Mouse (Mus musculus) forebrain, postnatal 0 days (tissue): Measurements from ENCODE around the gene Wasl. TPM values are rescaled to one million over a fixed set of nuclear protein-coding genes. Genes with fewer than 3 reads are reported as not detected.

Experiments
- ATAC-seq: fragments of 200-750 bp; cut with Nextera tagmentation; 2 replicates; pipeline ENCODE4 v1.8.0; 2017; ENCODE audit warnings: mild to moderate bottlenecking, moderate library complexity
- DNase-seq: peaks from one replicate; pipeline ENCODE4 v3.0.0-alpha.2; 2015
- H3K27ac ChIP-seq: fragments of 300-500 bp; sonication (generic); 2 replicates; pipeline ENCODE4 v1.5.1; 2014; ENCODE audit warnings: low read depth, mild to moderate bottlenecking, antibody characterized with exemption, low read length, moderate library complexity, mixed read lengths
- H3K27me3 ChIP-seq: fragments of 300-500 bp; sonication (generic); 2 replicates; pipeline ENCODE4 v1.6.1; 2014; ENCODE audit warnings: mild to moderate bottlenecking, low read length, mixed read lengths; ENCODE audit not compliant: insufficient read depth
- H3K36me3 ChIP-seq: fragments of 300-500 bp; sonication (generic); 2 replicates; pipeline ENCODE4 v1.6.1; 2014; ENCODE audit warnings: mild to moderate bottlenecking, moderate library complexity; ENCODE audit not compliant: insufficient read depth
- H3K4me1 ChIP-seq: fragments of 300-500 bp; sonication (generic); 2 replicates; pipeline ENCODE4 v1.6.1; 2014; ENCODE audit warnings: antibody characterized with exemption; ENCODE audit not compliant: insufficient read depth
- H3K4me2 ChIP-seq: fragments of 300-500 bp; sonication (generic); 2 replicates; pipeline ENCODE4 v1.6.1; 2014; ENCODE audit warnings: low read depth, mild to moderate bottlenecking, moderate library complexity
- H3K4me3 ChIP-seq: fragments of 300-500 bp; sonication (generic); 2 replicates; pipeline ENCODE4 v1.5.1; 2014; ENCODE audit warnings: low read depth, low read length, mixed read lengths
- H3K9ac ChIP-seq: fragments of 300-500 bp; sonication (generic); 2 replicates; pipeline ENCODE4 v1.6.1; 2014; ENCODE audit warnings: mild to moderate bottlenecking
- H3K9me3 ChIP-seq: fragments of 300-500 bp; sonication (generic); 2 replicates; pipeline ENCODE4 v1.6.1; 2016; ENCODE audit warnings: low read length
- CTCF ChIP-seq: sonication (generic); IDR thresholded peaks from 2 replicates; pipeline ENCODE4 v1.5.1; 2016; ENCODE audit warnings: antibody characterized with exemption, control low read depth, low read depth
- WGBS: fragments of 180-500 bp; shearing (Covaris S2); extraction: QIAGEN DNeasy Blood & Tissue Kit; methylation state at CpG from one replicate; pipeline ENCODE4 v1.1.7; 2014; 5-methylcytosine and 5-hydroxymethylcytosine counted together
- polyA plus RNA-seq: library from polyadenylated mRNA; unstranded; fragments of >200 nt; fragmentation: Nextera tagmentation; extraction: Ambion mirVana; gene quantifications from 2 replicates; pipeline ENCODE4 v1.2.1, GENCODE M21; 2015
- total RNA-seq: library from RNA; depleted of rRNA; stranded (reverse); fragments of >200 nt; gene quantifications from 2 replicates; pipeline ENCODE4 v1.2.3, GENCODE M21; 2014

Wasl gene
- total and polyA plus RNA-seq, 2 experiments from 2014 or later, result 26.2 to 59.5 TPM

DNA sequence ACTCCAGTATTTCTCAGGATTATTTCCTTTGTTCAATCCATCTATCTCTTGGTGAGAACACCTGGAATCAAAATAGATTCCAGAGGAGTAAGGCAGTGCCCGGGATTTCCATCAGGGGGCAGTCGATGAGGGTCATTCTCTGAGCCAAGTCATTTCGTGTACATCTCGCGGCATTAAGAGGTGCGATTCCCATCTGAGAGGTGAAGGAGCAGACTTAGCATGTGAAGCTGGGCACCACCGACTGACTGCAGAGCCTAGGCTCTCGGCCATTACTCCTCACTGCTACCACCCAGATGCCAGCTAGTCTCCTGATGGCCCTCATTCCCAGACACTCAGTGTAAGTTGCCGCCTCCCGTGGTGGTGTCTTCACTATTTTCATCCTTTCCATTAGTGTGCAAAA is 58.3 kb downstream of the Wasl start:
- H3K36me3 ChIP-seq, result no peaks in the 10 kb centered on the region
- no peak for TF ChIP-seq CTCF
- 86% methylated on average over 10 of the region's 10 CpGs for WGBS
- H3K9ac ChIP-seq, result no peak overlapping the region
- no peak overlapping the region for H3K27ac ChIP-seq
- H3K4me3 ChIP-seq, result no peak overlapping the region
- H3K4me2 ChIP-seq, result no peak overlapping the region
- H3K27me3 ChIP-seq, result no peaks in the 10 kb centered on the region
- H3K4me1 ChIP-seq, result no peaks in the 10 kb centered on the region
- ATAC-seq, result no peak
- no peak for DNase-seq
- no peaks in the 10 kb centered on the region for H3K9me3 ChIP-seq

DNA sequence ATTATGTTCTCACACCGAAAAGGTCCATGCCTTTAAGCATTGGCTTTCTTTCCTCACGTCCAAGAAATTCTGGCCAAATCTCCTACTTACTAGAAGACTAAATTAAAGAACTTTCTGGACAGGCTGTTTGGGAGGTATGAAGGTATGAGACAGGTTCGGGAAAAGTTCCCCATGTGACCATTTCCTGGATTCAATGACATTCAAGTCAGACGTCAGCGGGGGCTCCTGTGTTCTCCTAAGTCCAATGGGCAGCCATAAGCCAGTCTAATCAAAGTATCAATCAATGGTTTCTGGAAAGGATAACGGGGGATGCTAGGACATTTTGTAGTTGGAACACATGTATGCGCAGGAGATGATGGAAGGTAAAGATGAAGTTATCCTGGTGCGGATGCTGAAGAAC is 59.2 kb downstream of the Wasl start:
- Histone ChIP-seq H3K27ac (no peak overlapping the region), H3K27me3 (no peaks in the 10 kb centered on the region), H3K9ac (no peak overlapping the region), H3K4me1 (no peaks in the 10 kb centered on the region), H3K36me3 (no peaks in the 10 kb centered on the region), H3K9me3 (no peaks in the 10 kb centered on the region), H3K4me3 (no peak overlapping the region), H3K4me2 (no peak overlapping the region)
- DNase-seq (no peak), ATAC-seq (no peak)
- 95% methylated on average over 8 of the region's 8 CpGs for WGBS
- TF ChIP-seq CTCF, result no peak

DNA sequence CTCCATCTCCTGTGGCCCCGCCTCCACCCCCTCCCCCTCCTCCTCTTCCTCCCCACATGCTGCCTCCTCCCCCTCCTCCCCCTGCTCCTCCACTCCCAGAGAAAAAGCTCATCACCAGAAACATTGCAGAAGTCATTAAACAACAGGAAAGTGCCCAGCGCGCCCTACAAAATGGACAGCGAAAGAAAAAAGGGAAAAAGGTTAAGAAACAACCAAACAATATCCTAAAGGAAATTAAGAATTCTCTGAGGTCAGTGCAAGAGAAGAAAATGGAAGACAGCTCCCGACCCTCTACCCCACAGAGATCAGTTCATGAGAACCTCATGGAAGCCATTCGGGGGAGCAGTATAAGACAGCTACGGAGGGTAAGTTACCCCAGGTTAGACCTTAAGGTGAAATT is 60.5 kb downstream of the Wasl start:
- H3K4me3 ChIP-seq, result no peak overlapping the region

DNA sequence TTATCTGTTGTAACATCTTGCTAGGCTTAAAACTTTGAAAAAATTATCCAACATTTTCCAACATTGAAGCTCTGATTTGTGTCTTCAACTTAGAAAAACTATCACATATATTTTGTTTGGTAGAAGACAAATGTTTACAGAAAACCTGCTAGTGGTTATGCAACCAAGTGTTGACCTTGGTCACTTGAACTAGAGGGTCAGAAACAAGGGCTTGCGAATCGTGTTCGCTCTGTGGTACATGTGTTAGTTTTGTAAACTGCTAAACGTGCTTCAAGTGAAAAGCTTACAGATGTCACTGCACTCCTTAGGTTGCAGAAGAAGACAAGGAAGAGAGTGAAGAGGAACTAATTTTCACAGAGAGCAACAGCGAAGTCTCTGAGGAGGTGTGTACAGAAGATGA is 61.8 kb downstream of the Wasl start:
- Histone ChIP-seq H3K9ac (no peak overlapping the region), H3K4me3 (no peak overlapping the region), H3K9me3 (no peaks in the 10 kb centered on the region), H3K4me2 (no peak overlapping the region), H3K27me3 (no peaks in the 10 kb centered on the region), H3K4me1 (no peaks in the 10 kb centered on the region), H3K27ac (no peak overlapping the region), H3K36me3 (no peaks in the 10 kb centered on the region)
- ATAC-seq, result no peak
- WGBS, result 93% methylated on average over 5 of the region's 5 CpGs
- TF ChIP-seq CTCF, result no peak
- DNase-seq, result no peak

More for the DNA sequence above, 60.5 kb downstream of the Wasl start:
- Histone ChIP-seq H3K27ac (no peak overlapping the region), H3K36me3 (no peaks in the 10 kb centered on the region), H3K27me3 (no peaks in the 10 kb centered on the region), H3K4me1 (no peaks in the 10 kb centered on the region), H3K9ac (no peak overlapping the region), H3K4me2 (no peak overlapping the region), H3K9me3 (no peaks in the 10 kb centered on the region)
- 93% methylated on average over 7 of the region's 7 CpGs for WGBS
- no peak for TF ChIP-seq CTCF
- DNase-seq (no peak), ATAC-seq (no peak)

DNA sequence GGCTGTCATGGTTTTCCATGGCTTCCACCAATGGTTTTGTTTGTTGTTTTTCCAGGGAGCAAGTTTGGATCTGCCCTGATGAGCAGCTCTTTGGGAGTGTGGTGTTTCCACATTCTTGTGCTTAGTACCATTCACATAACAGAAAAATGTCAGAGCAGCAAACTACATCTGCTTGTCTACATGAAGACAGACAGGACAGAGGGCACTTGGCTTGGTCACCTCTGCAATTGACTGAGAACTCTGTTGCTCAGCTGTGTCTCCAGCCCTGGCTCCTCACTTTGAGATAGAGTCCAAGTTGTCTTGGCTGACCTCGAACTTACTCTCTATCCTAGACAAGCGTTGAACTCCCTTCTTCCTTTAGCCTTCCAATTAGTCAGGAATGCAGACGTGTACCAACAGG is 62.5 kb downstream of the Wasl start:
- Histone ChIP-seq H3K36me3 (no peaks in the 10 kb centered on the region), H3K4me3 (no peak overlapping the region), H3K4me1 (no peaks in the 10 kb centered on the region), H3K27ac (no peak overlapping the region), H3K27me3 (no peaks in the 10 kb centered on the region), H3K9me3 (no peaks in the 10 kb centered on the region), H3K9ac (no peak overlapping the region), H3K4me2 (no peak overlapping the region)
- 75% methylated on average over 3 of the region's 3 CpGs for WGBS
- DNase-seq (no peak), ATAC-seq (no peak)
- no peak for TF ChIP-seq CTCF

DNA sequence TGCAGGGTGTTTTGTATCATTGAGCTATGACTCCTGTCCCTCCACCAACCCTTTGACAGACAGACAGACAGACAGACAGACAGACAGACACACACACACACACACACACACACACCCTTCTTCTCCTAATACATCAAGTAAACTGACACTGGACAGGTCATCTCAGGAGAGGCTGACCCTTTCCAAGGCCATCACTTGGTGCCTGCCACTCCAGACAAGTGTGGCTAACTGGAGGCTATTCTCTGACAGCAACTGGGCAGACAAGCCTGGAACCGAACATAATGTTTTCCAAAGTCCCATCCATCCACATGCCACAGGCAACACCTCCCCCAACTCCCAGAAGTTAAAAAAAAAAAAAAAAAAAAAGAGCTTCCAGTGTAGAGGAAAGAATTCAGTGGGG is 63.1 kb downstream of the Wasl start:
- no peak for DNase-seq
- no peaks in the 10 kb centered on the region for H3K36me3 ChIP-seq
- no peak overlapping the region for H3K4me2 ChIP-seq
- 74% methylated on average over 1 of the region's 1 CpGs for WGBS
- H3K27me3 ChIP-seq, result no peaks in the 10 kb centered on the region
- H3K27ac ChIP-seq, result no peak overlapping the region
- no peak for ATAC-seq
- no peak for TF ChIP-seq CTCF
- no peak overlapping the region for H3K4me3 ChIP-seq
- H3K4me1 ChIP-seq, result no peaks in the 10 kb centered on the region
- H3K9me3 ChIP-seq, result no peaks in the 10 kb centered on the region
- H3K9ac ChIP-seq, result no peak overlapping the region

DNA sequence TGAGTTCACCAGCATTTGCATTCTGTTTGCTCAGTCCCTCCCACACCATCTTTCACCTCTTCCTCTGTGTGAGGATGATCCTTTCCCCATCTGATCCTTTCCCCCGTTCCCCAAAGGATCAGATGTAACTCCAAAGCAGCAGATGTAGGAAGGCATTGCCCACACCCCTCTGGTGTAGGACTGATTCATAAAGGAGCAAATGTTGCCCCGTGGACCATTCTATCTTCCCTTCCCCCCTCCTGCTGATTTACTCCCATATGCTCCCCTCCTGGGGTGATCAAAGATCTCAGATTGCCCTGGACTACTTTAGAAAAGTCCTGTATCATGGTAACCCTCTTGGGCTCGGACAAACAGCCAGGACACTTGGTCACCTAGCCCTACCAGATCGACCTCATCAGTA is 64.1 kb downstream of the Wasl start:
- WGBS, result 82% methylated on average over 4 of the region's 4 CpGs
- no peaks in the 10 kb centered on the region for H3K9me3 ChIP-seq
- no peak for ATAC-seq

DNA sequence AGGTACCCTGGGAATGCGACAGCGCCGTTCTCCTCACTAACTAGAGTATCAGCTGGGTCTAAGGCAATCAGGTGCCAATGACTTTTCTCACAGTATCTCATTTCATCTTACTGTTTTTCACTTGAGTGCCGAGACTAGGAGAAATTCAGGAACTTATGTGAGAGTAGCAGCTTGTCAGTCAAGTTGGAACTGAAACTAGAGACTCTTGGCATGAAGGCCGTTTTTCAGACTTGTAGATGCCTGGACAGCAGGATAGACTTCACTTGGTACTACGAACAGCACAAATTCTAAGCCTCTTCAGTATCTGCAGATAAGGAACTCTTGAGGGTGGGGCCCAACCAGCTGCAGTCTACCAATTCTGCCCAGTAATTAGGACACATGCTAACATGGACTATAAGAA is 64.7 kb downstream of the Wasl start:
- peak; percentile 27; the same call in 1 of the 2 replicates for ATAC-seq
- DNase-seq, result no peak
- Histone ChIP-seq H3K27ac (no peak overlapping the region), H3K4me1 (no peaks in the 10 kb centered on the region), H3K9me3 (no peaks in the 10 kb centered on the region), H3K9ac (no peak overlapping the region), H3K27me3 (no peaks in the 10 kb centered on the region), H3K4me3 (no peak overlapping the region), H3K4me2 (no peak overlapping the region), H3K36me3 (no peaks in the 10 kb centered on the region)
- 83% methylated on average over 6 of the region's 6 CpGs for WGBS
- TF ChIP-seq CTCF, result no peak

More for the DNA sequence above, 64.1 kb downstream of the Wasl start:
- TF ChIP-seq CTCF, result no peak
- Histone ChIP-seq H3K9ac (no peak overlapping the region), H3K4me1 (no peaks in the 10 kb centered on the region), H3K4me3 (no peak overlapping the region), H3K36me3 (no peaks in the 10 kb centered on the region), H3K4me2 (no peak overlapping the region), H3K27ac (no peak overlapping the region), H3K27me3 (no peaks in the 10 kb centered on the region)
- DNase-seq, result no peak
